Mouse (Mus musculus) 416B (cell line): ENCODE measurements around the gene Mogs.

ENCODE experiments used
- DNase-seq: peaks from one replicate; pipeline ENCODE4 v3.0.0; 2011; ENCODE audit warnings: low read depth

Mogs gene

GRCm38 (mm10) chr6:83095968-83096367 lies 19.3 kb upstream of the Mogs start:
- DNase-seq, result no peak

- DNase-seq, result no peak
Measured at GRCm38 (mm10) chr6:83098411-83098810, 16.9 kb upstream of the Mogs start.

DNA sequence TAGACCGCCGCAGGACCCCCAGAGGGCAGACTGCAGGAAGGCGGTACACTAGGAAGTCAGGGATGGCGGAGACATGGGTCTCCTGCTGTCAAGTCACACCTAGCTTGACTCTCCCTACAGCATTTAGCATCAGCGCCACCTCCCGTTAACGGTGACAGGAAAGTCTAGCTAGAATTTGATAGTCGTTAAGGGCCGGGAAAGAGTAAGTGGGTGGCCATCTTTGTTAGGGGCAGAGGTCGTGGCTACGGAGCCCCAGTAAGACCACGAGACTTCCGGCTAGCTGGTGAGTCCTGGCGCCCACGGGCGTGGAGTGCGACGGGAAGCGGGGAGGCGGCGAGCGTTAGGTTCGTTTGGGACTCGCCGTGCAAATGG lies 14.0 kb upstream of the Mogs start, which contains the start of the genes Ccdc142 and Gm42688:
Gene Ccdc142, plus strand, starts transcription at position 286 of the 372 bp plus-strand sequence.
Gene Gm42688, plus strand, starts transcription at position 302 of the 372 bp plus-strand sequence.
- DNase-seq, result peak; percentile 96

DNA sequence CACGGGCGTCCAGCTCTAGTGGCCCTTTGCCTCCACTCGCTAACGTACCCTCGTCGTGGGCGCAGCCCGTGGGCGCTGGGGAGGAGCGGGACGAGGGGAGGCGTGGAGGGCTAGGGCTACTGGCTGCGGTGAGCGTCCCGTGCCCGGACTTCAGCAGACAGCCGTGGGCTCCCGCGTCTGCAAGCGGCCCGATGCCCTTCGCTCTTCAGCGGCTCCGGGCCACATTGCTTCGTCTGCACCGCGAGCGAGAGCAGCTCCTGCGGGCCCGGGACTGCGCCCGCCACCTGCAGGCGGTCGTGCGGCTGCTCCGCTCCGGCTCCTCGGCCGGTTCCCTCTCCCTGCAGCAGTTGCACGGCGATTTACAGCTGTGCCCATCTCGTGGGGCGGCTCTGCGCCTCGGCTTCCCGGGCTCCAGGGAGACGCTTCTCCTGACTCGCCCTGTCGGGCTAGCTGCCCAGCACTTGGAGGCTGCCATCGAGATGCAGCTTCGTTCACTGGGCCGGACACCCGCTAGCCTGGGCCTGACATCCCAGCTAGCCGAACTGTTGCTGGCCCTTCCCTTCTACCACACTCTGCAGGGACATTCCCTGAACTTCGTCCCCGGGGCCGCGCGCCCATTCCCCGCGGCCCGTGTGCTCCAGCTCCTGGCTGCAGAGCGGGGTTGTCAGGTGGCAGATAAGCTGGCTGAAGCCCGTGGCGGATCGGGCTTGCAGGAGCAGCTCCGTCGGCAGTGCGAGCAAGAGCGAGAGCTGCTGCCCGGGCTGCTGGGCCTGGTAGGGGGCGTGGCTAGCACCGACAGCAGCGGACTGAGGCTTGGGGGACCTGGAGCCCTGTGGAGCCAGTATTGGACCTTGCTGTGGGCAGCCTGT lies 13.4 kb upstream of the Mogs start:
- DNase-seq, result peak; percentile 67

- DNase-seq, result no peak
Measured at GRCm38 (mm10) chr6:83103130-83103650, 12.1 kb upstream of the Mogs start.

GRCm38 (mm10) chr6:83104158-83104557 lies 11.1 kb upstream of the Mogs start:
- DNase-seq, result no peak

- peak; percentile 89 for DNase-seq
Measured at GRCm38 (mm10) chr6:83107566-83108400, 7.5 kb upstream of the Mogs start.

- peak; percentile 82 for DNase-seq
Measured at GRCm38 (mm10) chr6:83108762-83109668, 6.3 kb upstream of the Mogs start, which contains the start of gene Mrpl53. Gene Mrpl53 (plus strand): TSS chr6:83109040.

- DNase-seq, result no peak
Measured at GRCm38 (mm10) chr6:83111510-83112136, 3.7 kb upstream of the Mogs start.

GRCm38 (mm10) chr6:83115682-83116372 lies 531 bp downstream of the Mogs start:
- peak; percentile 35 for DNase-seq

DNA sequence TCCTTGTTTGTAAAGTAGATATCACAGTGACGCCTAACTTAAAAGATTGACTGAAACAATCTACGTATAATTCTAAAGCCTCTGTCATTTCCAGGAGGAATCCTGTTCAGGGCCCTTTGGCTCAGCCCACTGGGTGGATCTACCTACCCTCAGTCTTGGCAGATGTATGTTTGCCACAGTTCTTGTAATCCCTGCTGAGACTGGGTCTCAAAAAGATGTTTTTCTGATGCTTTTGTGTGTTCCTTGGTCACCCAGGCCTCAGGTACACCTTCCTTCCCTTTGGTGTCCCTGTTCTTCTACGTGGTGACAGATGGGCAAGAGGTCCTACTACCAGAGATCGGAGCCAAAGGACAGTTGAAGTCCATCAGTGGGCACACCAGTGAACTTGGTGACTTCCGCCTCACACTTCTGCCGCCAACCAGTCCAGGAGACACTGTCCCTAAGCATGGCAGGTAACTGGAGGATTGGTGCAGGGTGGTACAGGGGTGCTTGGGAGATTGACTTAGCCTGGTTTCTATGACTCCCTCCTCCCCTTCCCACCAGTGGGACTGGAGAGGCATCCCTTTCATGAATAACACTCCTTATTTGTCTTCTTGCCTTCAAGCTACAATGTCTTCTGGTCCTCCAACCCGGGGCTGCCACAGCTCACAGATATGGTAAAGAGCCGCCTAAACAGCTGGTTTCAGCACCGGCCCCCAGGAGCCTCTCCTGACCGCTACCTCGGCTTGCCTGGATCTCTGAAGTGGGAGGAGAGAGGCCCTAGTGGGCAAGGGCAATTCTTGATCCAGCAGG lies 1.3 kb downstream of the Mogs start:
- no peak for DNase-seq

- no peak for DNase-seq
Measured at GRCm38 (mm10) chr6:83117165-83117438, 1.8 kb downstream of the Mogs start.

GRCm38 (mm10) chr6:83117616-83118015 lies 2.3 kb downstream of the Mogs start:
- no peak for DNase-seq

GRCm38 (mm10) chr6:83118369-83118768 lies 3.1 kb downstream of the Mogs start:
- no peak for DNase-seq

DNA sequence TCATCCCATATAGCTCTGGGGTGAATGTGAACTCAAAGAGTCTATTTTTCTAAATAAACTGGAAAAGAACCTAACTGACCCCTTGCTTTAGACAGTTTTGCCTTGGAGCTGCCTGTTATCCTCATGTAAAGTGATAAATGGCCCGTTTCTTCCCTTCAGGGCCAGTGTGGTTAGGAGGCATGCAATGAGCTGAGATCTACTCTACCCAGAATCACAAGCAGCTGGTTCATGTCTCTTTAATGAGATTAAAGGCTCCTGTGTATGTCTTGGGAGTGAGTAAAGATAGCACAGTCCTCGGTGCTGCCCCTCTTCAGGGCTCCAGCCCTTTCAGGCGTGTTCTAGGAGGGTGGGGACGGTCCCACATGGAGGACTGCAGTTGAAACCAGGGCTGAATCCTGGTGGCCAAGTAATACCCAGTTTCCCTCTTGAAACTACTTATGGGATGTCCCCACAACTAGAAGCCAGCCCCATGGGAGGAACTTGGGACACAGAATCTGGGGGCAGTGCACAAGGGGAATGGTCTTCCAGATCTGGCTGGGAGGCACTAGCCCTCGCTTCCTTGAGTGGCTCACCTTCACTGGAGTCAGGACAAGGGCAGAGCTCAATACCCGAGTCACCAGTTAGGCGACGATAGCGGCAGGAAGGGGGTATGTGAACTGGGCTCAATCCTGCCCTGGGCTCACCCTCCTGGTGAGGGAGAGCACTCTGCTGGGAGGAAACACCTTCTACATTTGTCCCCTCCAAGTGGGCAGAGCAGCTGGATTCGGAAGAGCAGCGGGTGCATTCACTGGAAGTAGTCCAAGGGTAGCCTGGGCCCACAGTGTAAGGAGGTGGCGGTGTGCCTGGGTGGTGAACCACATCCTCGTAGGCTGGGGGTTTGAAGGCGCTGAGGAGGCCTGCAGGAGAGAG lies 3.8 kb downstream of the Mogs start:
- peak; percentile 90 for DNase-seq

- no peak for DNase-seq
Measured at GRCm38 (mm10) chr6:83119734-83120051, 4.4 kb downstream of the Mogs start.

- peak; percentile 100 for DNase-seq
Measured at GRCm38 (mm10) chr6:83120930-83121862, 5.9 kb downstream of the Mogs start, which contains the start of gene Wbp1. Gene Wbp1 (minus strand): TSS chr6:83121559.
